Mouse (Mus musculus) MEL (cell line): ENCODE measurements around the gene Heg1.

Experiments used
- CTCF ChIP-seq, 3 experiments: IDR thresholded peaks in 2 of 3; conservative IDR thresholded peaks in 1 of 3; 2 replicates each; pipeline ENCODE4 v1.5.1; 2011 to 2012; ENCODE audit warnings: low read length in 3 of 3, low read depth in 2 of 3, mild to moderate bottlenecking in 2 of 3, improper control_type of control experiment in 1 of 3, inconsistent platforms in 1 of 3, mixed read lengths in 1 of 3, moderate library complexity in 1 of 3; ENCODE audit not compliant: control insufficient read depth in 1 of 3, insufficient read depth in 1 of 3, poor library complexity in 1 of 3, severe bottlenecking in 1 of 3
- E2F4 ChIP-seq: IDR thresholded peaks from 2 replicates; pipeline ENCODE4 v1.6.1; 2011; ENCODE audit warnings: low read depth, low read length, improper control_type of control experiment, borderline replicate concordance
- ETS1 ChIP-seq: IDR thresholded peaks from 2 replicates; pipeline ENCODE4 v1.6.1; 2012; ENCODE audit warnings: low read depth, mild to moderate bottlenecking, inconsistent platforms, low read length, improper control_type of control experiment, moderate library complexity
- GATA1 ChIP-seq: IDR thresholded peaks from 2 replicates; pipeline ENCODE4 v1.6.1; 2011; ENCODE audit warnings: low read depth, low read length, improper control_type of control experiment
- HCFC1 ChIP-seq: IDR thresholded peaks from 2 replicates; pipeline ENCODE4 v1.6.1; 2012; ENCODE audit warnings: low read depth, mild to moderate bottlenecking, inconsistent platforms, low read length, improper control_type of control experiment, moderate library complexity
- JUND ChIP-seq: IDR thresholded peaks from 2 replicates; pipeline ENCODE4 v1.6.1; 2011; ENCODE audit warnings: low read depth, mild to moderate bottlenecking, improper control_type of control experiment, low read length
- KAT2A ChIP-seq: conservative IDR thresholded peaks from 2 replicates; pipeline ENCODE4 v1.6.1; 2012; ENCODE audit warnings: low read depth, low read length, improper control_type of control experiment, inconsistent platforms
- MAX ChIP-seq: IDR thresholded peaks from 2 replicates; pipeline ENCODE4 v1.6.1; 2011; ENCODE audit warnings: low read length, improper control_type of control experiment
- MAZ ChIP-seq: IDR thresholded peaks from 2 replicates; pipeline ENCODE4 v1.6.1; 2012; ENCODE audit warnings: low read depth, mild to moderate bottlenecking, inconsistent platforms, low read length, improper control_type of control experiment
- MEF2A ChIP-seq: IDR thresholded peaks from 2 replicates; pipeline ENCODE4 v1.6.1; 2014; ENCODE audit warnings: low read depth, mild to moderate bottlenecking, inconsistent platforms, low read length, improper control_type of control experiment; ENCODE audit not compliant: poor library complexity, insufficient replicate concordance, severe bottlenecking; ENCODE audit errors: extremely low read depth
- POLR2AphosphoS2 ChIP-seq: IDR thresholded peaks from 2 replicates; pipeline ENCODE4 v1.6.1; 2011; ENCODE audit warnings: low read length, improper control_type of control experiment
- TAL1 ChIP-seq: IDR thresholded peaks from 2 replicates; pipeline ENCODE4 v1.6.1; 2012; ENCODE audit warnings: mild to moderate bottlenecking, inconsistent platforms, low read length, moderate library complexity, mixed read lengths
- ZKSCAN1 ChIP-seq: IDR thresholded peaks from 2 replicates; pipeline ENCODE4 v1.6.1; 2012; ENCODE audit warnings: low read depth, mild to moderate bottlenecking, inconsistent platforms, low read length, improper control_type of control experiment, moderate library complexity

DNA sequence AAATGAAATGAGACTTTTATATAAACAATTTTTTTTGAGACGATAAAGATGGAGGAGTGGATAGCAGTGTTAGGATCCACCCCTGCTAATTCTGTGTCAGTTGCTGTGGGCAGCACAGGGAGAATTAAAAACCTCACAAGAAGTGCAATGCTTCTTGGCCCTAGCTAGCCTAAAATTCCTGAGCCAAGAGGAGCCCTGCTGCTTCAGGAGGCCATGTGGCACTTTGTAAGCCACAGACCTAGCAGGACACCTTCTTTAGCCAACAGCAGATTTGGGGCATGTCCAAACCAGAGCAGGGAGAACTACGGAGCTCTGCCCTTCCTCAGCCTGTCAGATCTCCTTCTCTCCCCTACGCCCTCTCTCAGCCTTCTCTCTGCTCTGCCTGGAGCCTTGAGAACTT lies 13.8 kb upstream of the Heg1 start:
- no peak for TF ChIP-seq CTCF (IDR thresholded peaks at IDR 0.05 in 2 of 3, conservative IDR thresholded peaks at IDR 0.05 in 1 of 3; ENCODE audit: control insufficient read depth in 1 of 3, insufficient read depth in 1 of 3, low read depth in 2 of 3, low read length in 3 of 3, poor library complexity in 1 of 3, severe bottlenecking in 1 of 3)
- no peak for TF ChIP-seq ZKSCAN1
- no peak for TF ChIP-seq MAX
- no peak for TF ChIP-seq ETS1
- no peak for TF ChIP-seq KAT2A
- no peak for TF ChIP-seq TAL1
- TF ChIP-seq POLR2AphosphoS2: no peak
- TF ChIP-seq E2F4: no peak
- no peak for TF ChIP-seq MAZ
- TF ChIP-seq HCFC1: no peak
- no peak for TF ChIP-seq JUND
- TF ChIP-seq MEF2A: no peak
- TF ChIP-seq GATA1: no peak
